Mouse (Mus musculus) spleen, adult 12 weeks (tissue): Measurements from ENCODE around the gene Oit3.

Source experiments
- DNase-seq: peaks from one replicate; pipeline ENCODE4 v3.0.0; 2022; ENCODE audit warnings: low spot score

The Oit3 gene

DNA sequence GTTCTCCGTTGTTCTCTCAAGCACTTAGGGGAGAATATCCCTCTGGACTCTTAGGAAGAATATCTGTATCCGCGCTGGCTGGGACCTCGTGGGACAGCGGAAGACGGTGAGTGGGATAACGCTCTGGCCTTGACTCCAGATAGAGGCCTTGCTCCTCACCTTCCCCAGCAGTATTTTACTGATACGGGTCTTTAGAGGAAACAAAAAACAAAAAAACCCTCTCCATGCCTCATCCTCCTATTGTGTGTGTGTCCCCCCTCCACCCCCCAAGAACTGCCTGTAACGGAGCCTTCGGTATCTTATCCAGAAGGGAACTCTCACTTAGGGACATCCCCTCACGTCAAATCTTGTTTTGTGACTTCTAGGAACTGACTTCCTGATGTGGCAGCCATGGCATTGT is at the start of gene Oit3:
Gene Oit3 (minus strand): TSS at position 44 of the 400 bp plus-strand sequence.
- DNase-seq: no peak

DNA sequence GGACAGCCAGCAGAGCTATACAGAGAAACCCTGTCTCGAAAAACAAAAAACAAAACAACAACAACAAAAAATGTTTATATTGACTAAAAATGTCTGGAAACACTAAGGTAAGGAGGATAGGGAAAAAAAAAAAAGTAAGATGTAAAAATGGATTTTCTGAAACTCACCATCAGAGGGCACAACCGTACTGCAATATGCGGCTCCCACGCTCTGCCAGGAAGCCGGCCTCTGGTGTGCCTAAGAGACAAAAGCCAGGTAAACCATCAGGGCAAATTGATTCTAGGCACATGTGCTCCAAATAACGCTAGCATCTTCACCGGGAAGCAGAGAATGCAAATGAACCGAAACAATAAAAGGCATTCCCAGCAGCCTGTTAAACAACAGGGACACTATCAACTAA is 49.3 kb upstream of the Oit3 start:
- DNase-seq: no peak

DNA sequence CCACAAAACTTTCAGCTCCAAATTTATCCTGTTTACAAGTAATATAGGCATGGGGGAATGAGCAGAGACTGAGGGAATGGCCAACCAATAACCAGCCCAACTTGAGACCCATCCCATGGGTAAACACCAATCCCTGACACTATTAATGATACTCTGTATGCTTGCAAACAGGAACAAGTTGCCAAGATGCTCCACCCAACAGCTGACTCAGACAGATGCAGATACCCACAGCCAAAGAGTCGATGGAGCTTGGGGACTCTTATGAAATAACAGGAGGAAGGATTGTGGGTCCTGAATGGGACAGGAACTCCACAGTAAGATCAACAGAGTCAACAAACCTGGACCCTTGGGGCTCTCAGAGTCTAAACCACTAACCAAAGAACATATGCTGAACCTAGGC is 47.8 kb upstream of the Oit3 start:
- DNase-seq: no peak

DNA sequence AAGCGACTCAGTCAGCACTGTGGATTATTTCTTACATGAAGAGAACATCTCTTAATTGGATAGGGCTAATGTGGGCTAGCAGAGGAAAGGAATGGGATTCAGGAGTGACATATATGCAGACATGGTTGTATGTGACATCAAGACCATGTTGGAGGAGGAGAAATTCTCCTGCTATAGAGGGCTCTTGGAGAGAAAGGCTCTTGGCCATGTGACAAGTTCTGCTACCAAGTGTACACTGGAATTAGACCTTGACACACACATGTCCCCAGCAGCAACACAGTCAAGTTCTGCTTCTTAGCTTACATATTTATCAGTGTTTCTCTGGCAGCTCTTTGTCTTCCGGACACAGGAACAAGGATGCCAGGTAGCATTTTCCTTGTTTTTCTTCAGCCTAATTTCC is 45.8 kb upstream of the Oit3 start:
- DNase-seq: no peak

DNA sequence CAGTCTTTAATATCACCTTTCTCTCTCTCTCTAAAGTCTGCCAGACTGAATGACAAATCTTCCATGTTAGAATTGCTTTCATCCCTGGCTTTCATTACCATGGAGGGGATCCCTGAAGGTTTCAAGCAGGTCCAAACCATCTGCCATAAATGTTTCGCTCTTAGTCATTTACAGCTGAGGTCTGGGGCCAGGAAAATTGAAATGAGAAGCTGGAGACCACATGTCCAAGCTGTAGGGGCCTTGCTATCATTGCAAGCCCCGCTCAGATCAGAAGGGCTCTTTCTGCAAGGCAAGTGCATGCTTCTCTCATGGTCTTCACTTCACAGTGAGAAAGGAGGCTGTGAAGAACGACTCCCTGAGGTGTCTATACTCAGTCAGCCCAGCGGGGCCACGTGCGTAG is 42.7 kb upstream of the Oit3 start:
- no peak for DNase-seq

GRCm38 (mm10) chr10:59481381-59481780 is 39.8 kb upstream of the Oit3 start:
- no peak for DNase-seq

DNA sequence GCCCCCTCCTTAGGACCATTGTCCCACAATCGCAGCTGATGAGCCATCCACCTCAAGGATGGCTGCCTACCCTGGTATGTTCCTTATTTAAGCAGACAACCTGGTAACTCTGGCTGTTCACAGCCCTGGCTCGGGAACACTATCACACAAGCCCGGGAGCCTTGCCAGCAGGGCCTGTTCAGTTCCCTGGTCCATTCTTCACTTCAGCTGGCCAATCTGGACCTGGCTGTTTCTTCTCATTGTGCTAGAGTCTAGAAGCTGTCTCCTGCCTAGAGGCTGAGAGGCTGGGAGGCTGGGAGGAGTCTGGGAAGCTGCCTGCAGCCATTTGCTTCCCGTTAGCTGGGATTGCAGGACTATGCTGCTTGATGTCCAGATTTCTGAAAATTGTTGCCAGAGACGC is 28.9 kb upstream of the Oit3 start:
- DNase-seq: no peak

DNA sequence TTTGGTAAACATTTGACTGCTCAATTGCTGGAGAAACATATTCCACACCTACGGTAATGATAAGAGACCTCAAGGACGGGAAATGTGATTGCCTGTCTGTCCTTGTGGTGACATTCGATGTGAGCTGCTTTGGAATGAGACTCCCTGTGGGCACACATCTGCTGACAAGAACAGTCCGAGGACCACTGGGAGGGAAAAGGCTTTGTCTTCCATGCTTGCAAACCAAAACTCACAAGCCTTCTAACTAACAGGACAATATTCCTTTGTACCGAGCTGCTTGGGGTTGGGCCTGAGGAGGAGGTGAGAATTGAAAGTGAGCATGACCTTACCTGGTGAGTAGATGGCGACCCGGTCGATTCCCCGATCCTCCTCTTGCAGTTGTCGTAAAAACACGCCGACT is 25.7 kb upstream of the Oit3 start:
- no peak for DNase-seq

- no peak for DNase-seq
Measured at GRCm38 (mm10) chr10:59466626-59467025, 25.0 kb upstream of the Oit3 start.

DNA sequence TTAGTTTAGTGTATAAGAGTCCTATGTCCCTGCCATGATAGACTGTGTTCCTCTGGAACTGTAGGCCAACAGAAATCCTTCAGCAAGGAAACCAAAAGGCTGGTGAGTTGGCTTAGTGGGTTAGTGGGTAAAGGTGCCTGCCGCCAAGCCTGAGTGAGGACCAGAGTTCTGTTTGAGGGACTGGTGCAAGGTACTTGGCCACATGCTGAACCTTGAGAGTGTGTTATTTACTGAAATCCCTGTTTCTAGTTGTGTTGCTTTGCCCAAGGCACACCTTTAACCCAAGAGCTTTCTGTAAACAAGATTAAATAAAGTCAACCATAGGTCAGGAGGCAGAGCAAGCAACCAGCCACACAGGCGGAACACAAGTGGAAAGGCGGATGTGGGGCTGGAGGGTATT is 24.0 kb upstream of the Oit3 start:
- DNase-seq: no peak

- DNase-seq: no peak
Measured at GRCm38 (mm10) chr10:59462307-59462706, 20.7 kb upstream of the Oit3 start.

DNA sequence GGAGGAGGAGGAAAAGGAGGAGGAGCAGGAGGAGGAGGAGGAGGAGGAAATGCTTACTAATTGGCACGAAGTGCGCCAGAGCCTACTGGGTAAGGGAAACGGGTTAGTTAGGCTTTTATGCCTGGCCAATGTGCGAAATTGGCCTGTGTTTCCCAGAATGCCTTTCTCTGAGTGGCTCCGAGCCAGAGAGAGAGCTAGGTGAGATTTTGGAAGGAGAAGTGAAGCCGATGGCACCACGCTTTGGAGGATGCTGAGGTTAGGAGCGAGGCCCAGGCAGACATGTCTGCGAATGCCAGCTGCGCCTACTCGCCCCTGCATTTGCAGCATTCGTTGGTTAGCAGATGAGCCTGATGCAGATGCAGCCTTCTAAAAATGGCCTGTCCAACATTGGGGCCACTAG is 18.2 kb upstream of the Oit3 start:
- DNase-seq: no peak

DNA sequence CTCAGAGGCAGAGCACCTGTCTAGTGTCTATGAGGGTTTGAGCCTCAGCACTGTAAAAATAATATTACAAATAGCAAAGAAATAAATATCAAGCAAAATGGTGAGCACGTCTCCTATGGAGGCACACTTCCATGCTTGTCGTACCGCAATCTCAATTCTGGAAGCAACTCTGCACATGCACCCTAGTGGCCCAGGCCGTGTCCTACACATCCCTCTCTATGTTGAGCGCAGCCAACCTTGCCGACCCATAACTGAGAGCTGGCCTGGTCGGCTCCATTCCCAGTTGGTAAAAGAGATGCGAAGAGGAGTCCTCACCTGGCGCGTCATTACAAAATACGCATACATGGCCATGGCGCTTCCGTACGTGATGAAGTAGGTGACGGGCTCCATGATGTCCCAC is 13.1 kb upstream of the Oit3 start:
- DNase-seq: no peak

- no peak for DNase-seq
Measured at GRCm38 (mm10) chr10:59451839-59452238, 10.3 kb upstream of the Oit3 start.

- DNase-seq: no peak
Measured at GRCm38 (mm10) chr10:59447546-59447945, 6.0 kb upstream of the Oit3 start.

DNA sequence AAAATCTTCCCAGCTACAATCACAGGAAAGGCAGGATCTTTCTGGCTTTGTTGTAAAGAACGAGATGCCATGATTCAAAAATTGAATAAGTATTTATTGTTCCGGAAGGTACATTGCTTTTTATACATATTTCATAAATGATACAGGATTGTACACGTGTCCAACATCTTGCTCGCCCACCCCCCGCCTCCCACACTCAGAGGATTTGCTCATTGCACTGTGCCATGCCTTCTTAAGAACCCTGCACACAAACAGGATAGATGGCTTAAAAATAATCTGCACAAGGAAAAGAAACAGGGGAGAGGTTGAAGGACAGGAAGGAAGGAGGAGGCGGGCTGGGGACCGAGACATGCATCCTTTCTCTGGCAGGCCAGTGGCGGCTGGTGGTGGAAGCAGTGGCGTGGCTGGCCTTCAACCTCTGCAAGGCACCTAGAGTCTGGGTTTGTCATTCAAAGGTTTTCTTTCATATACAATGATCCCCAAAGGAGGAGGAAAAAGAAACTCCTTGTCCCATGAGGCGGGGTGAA is 5.4 kb upstream of the Oit3 start:
- no peak for DNase-seq

GRCm38 (mm10) chr10:59444635-59445034 is 3.1 kb upstream of the Oit3 start:
- DNase-seq: no peak

DNA sequence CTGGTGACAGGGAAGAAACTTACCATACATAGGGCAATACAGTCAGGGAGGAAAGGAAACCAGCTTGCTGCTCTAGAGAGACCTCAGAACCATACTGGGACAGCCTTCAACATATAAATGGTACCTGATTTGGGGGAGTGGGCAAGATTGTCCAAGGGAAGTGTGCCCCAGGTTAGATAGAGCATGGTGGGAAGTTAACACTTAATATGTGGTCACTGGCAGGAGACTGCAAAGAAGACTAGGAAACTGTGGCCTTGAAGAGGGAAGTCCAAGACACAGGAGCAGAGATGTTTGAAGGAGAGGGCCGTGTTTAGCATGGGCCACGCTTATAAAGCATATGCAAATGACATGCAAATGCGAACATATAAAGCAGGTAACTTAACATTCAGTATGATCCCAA is 2.5 kb upstream of the Oit3 start:
- no peak for DNase-seq

GRCm38 (mm10) chr10:59443212-59443611 is 1.6 kb upstream of the Oit3 start:
- no peak for DNase-seq

DNA sequence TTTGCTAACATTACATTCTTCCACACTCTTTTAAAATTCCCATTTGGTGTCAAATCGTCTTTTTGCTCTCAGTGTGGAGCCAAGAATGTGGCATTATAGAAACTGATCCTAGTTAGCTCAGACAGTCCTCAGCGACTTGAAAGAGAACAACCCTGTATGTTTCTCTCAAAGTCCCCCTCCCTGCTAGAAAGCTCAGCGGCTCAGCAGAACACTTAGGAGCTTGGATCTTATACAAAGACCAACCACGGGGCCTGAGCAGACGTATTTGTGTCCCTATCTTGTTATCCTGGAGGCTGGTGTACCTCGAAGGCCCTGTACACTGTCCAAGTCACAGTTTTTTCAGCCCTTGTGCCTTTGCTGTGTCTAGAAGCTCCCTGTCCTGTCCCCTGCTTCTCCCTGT is 1.4 kb downstream of the Oit3 start:
- DNase-seq: no peak

GRCm38 (mm10) chr10:59439508-59439931 is 2.1 kb downstream of the Oit3 start:
- DNase-seq: no peak

- DNase-seq: no peak
Measured at GRCm38 (mm10) chr10:59438651-59439050, 2.9 kb downstream of the Oit3 start.

GRCm38 (mm10) chr10:59435746-59436145 is 5.8 kb downstream of the Oit3 start:
- no peak for DNase-seq

DNA sequence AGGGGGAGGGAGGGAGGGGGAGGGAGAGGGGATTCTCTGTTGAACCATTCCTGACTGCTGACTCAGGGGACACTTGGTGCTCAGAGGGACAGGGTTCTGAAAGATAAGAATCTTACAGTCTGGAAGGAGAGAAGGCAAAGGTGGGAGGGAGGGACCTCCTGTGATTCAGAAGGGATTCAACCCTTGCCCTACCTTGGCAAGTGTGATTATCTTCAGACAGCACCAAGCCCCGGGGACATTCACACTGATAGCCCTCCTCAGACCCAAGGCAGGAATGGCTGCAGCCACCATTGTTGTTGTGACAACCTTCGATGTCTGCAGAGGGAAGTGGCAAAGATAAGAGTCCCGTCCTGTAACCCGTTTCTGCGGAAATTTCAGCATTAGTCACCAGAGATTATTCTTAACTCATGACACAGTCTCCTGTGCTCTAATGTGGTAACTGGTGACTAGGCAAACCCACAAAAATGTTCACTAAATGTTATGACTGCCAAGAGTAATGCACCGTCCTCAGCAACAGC is 10.8 kb downstream of the Oit3 start:
- DNase-seq: no peak
